Mouse (Mus musculus) monocyte, adult 2 months (primary cell): ENCODE data around the gene Alg10b.
"Not testable (repeated sequence)": the region's sequence is repeated elsewhere in the genome, so short reads cannot be mapped to it uniquely, and the experiment has no call there.

Source experiments
- DNase-seq, 2 experiments: peaks; one replicate each; pipeline ENCODE4 v3.0.0; 2022; ENCODE audit warnings: low spot score in 2 of 2, low read depth in 1 of 2

Gene Alg10b

DNA sequence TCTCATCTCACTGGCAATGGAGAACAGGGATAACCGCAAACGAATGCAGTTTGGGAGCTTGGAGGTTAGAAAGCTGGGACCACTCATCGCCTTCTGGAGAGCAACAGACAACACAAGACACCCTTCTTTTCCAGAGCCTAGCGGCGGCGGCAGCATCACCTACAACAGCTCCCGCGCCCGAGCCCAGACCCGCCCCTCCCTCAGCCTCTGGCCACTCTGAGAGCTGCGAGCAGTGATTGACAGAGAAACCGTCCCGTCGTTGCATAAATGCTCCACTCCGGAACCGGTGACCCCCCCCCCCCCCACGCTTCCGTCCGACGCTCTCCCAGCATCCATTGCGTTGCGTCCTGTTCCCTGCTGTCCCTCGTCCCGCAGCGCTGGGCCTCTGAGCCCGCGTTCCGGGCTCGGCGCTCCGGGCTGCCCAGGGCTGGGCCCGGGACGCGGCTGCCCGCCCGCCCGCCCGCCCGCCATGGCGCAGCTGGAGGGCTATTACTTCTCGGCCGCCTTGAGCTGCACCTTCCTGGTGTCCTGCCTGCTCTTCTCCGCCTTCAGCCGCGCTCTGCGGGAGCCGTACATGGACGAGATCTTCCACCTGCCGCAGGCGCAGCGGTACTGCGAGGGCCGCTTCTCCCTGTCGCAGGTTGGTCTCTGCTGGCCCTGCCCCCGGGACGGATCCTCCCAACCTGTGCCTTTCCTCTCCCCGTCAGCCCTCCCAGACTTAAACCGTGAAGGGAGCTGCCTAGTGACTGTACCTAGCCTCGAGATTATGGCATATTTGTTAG, at the start of gene Alg10b:
Gene Alg10b, plus strand, starts transcription at position 343 of the 782 bp plus-strand sequence.
- peak; percentile 14 to 50 for DNase-seq

DNA sequence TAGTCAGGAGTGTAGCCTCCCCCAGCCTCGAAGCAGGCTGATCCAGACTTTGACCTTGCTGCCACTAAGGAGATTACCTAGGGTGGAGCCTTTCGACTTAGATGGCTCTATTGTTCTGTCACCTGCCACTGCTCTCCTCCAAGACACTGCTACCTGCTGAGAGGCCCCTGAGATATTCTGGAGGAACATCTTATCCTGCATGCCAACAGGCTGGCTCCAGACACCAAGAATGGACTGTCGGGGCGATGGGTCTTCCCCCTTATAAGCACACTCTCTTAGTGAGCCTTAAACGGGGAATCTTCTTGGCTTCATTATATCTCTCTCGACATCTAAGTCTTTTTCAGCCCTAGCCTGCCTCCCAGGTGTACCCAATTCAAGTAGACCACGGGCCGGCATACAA, 41.0 kb upstream of the Alg10b start:
- not testable (repeated sequence) for DNase-seq

DNA sequence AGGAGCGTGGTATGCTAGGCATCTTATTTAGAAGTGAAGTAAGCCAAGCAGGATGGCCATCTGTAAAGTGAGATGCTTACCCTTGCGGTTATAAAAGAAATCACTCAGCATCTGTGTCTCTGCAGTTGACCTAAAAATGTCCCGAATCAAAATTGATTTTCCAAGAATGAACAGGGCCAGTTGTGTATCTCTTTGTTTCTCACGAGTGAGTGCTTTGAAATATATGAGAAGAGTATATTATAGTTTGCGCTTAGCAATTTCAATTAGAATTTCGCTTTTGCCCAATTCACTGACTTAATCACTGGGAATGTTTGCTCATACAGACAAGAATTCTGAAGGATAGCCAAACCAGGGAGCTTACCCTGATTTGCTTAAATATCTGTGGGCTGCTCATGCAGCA, 40.6 kb upstream of the Alg10b start:
- DNase-seq, result no peak

- no peak for DNase-seq
These were observed 39.4 kb upstream of the Alg10b start for GRCm38 (mm10) chr15:90184743-90185142.

DNA sequence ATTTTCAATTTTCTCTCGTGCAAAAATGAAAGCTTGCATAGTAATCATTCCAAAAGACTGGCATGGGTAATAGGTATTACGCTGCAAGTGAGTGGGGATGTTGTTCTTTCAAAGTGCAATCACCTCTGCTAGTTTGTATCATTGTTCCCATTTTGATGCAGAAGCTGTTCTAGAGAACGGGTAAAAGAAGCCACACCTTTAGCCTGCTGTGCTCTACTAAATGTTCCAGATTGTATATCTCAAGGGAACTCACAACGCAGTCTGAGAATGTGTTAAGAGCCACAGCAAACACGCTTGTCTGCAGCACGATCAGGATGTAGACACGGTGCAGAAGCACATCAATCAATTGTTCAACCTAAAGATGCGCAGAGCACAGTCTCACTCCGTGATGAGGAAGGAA, 34.6 kb upstream of the Alg10b start:
- no peak for DNase-seq

DNA sequence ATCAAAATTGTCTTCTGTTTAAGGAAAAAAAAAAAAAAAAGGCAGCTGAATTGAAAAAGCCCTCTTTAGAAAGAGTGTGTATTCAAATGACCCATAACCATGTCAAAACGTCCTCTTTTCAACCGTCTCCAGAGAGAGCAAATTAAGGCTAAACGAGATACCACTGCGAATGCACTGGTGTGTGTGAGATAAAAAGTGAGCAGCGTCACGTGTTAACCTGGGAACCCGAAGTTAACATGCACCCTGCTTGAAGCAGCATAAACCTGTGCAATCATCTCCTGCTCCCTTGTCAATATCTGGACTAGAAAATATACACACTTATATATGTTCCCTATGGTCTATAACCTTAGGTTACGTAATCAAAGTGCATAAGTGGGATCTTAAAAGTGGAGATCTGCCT, 10.2 kb upstream of the Alg10b start:
- DNase-seq, result no peak

- DNase-seq, result no peak
These were observed 9.2 kb upstream of the Alg10b start for GRCm38 (mm10) chr15:90214913-90215312.

- no peak for DNase-seq
These were observed 1.0 kb downstream of the Alg10b start for GRCm38 (mm10) chr15:90225058-90225575.

- DNase-seq, result no peak
These were observed 13.5 kb downstream of the Alg10b start for GRCm38 (mm10) chr15:90237657-90238056.

DNA sequence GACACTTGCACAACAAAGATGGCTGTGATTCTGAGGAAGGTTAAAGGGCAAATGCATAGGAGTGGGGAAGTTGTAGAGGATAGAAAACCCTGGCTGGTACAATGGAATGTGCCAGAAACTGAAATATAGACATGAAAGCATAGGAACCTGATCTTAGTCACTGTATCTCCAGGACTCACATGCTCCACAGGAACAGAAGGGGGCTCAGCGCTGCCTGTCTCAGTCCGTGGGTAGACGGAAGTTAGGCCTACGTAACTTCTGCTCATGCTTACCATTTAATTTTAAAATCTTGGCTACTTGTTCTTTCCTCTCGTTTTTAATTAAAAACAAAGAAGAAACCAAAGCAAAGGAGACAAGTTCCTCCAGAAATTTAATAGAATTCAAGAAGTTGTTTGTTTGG, 20.0 kb downstream of the Alg10b start:
- DNase-seq, result no peak

DNA sequence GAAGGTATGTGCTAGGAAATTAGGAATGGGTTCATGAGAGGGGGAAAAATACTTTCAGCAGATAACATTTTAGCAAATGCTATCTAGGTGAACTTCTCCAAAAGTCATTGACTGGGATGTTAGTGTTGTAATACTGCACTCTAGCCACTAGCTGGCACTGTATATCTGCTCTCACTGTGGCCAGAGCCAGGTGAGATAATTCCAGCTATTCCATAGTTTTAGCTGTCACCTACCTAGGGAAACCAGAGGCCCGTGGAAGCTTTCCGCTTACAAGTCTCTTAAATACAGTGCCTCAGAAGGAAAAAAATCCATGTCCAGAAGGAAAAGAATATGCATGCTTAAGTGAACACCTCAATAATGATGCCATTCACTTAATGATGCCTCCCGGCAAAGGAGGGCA, 25.6 kb downstream of the Alg10b start:
- no peak for DNase-seq

- no peak for DNase-seq
These were observed 58.8 kb downstream of the Alg10b start for GRCm38 (mm10) chr15:90282876-90283275.
